Mouse (Mus musculus) G1E (cell line): ENCODE measurements at regions not wholly inside any gene's neighbourhood (a gene's known extent, or its start where the extent isn't known, plus 50 kb on each side); places are given as distances from the start of the nearest gene placed in this dataset.
"Not testable (repeated sequence)": the region's sequence is repeated elsewhere in the genome, so short reads cannot be mapped to it uniquely, and the experiment has no call there.

Experiments
- CTCF ChIP-seq: IDR thresholded peaks from 2 replicates; pipeline ENCODE4 v1.5.1; 2012; ENCODE audit warnings: low read depth, low read length, inconsistent platforms, mixed read lengths
- TAL1 ChIP-seq: conservative IDR thresholded peaks from 2 replicates; pipeline ENCODE4 v1.6.1; 2012; ENCODE audit warnings: low read depth, low read length, inconsistent platforms, mixed read lengths

GRCm38 (mm10) chr17:3054848-3055247, 59.9 kb upstream of the Scaf8 start:
- TF ChIP-seq CTCF, TAL1: not testable (repeated sequence)
